Mouse (Mus musculus) E14TG2a.4 (cell line): ENCODE data around the gene H2-Eb1.

Source experiments
- H3K27me3 ChIP-seq: 2 replicates; pipeline ENCODE4 v1.6.1; 2014; ENCODE audit warnings: low read length, control low read depth; ENCODE audit not compliant: insufficient read depth
- H3K36me3 ChIP-seq: 2 replicates; pipeline ENCODE4 v1.6.1; 2014; ENCODE audit warnings: low read length, control low read depth; ENCODE audit not compliant: insufficient read depth
- H3K4me1 ChIP-seq: replicated peaks from 2 replicates; pipeline ENCODE4 v1.6.1; 2014; ENCODE audit warnings: low read depth, low read length, control low read depth
- H3K4me3 ChIP-seq: replicated peaks from 2 replicates; pipeline ENCODE4 v1.5.1; 2014; ENCODE audit warnings: mild to moderate bottlenecking, low read length
- H3K9me3 ChIP-seq: 2 replicates; pipeline ENCODE4 v1.6.1; 2014; ENCODE audit warnings: low read length, control low read depth
- CTCF ChIP-seq: conservative IDR thresholded peaks from 2 replicates; pipeline ENCODE4 v1.5.1; 2014; ENCODE audit warnings: low read length
- NANOG ChIP-seq: IDR thresholded peaks from 2 replicates; pipeline ENCODE4 v1.6.1; 2014; ENCODE audit warnings: borderline replicate concordance, low read length, mixed read lengths
- POU5F1 ChIP-seq: IDR thresholded peaks from 2 replicates; pipeline ENCODE4 v1.6.1; 2014; ENCODE audit warnings: low read length, borderline replicate concordance

H2-Eb1 gene

GRCm38 (mm10) chr17:34264452-34265351, 41.0 kb upstream of the H2-Eb1 start:
- TF ChIP-seq CTCF = no peak
- TF ChIP-seq NANOG = no peak
- no peak for TF ChIP-seq POU5F1
- H3K9me3 ChIP-seq = no peaks in the 10 kb centered on the region
- H3K4me3 ChIP-seq = peak overlapping the region; percentile 75
- peaks cover 81% of the 10 kb centered on the region for H3K27me3 ChIP-seq
- H3K4me1 ChIP-seq = peaks cover 20% of the 10 kb centered on the region
- H3K36me3 ChIP-seq = no peaks in the 10 kb centered on the region

- TF ChIP-seq POU5F1 (no peak), NANOG (no peak), CTCF (no peak)
Observed at GRCm38 (mm10) chr17:34268262-34268661, 37.4 kb upstream of the H2-Eb1 start.

GRCm38 (mm10) chr17:34268748-34269147, 36.9 kb upstream of the H2-Eb1 start:
- Histone ChIP-seq H3K27me3 (peaks cover 47% of the 10 kb centered on the region), H3K36me3 (no peaks in the 10 kb centered on the region), H3K9me3 (no peaks in the 10 kb centered on the region), H3K4me1 (peaks cover 12% of the 10 kb centered on the region), H3K4me3 (no peak overlapping the region)
- TF ChIP-seq POU5F1 (no peak), CTCF (no peak), NANOG (no peak)

More at GRCm38 (mm10) chr17:34268262-34268661, 37.4 kb upstream of the H2-Eb1 start:
- no peaks in the 10 kb centered on the region for H3K36me3 ChIP-seq
- peaks cover 52% of the 10 kb centered on the region for H3K27me3 ChIP-seq
- H3K4me3 ChIP-seq = no peak overlapping the region
- no peaks in the 10 kb centered on the region for H3K9me3 ChIP-seq
- peaks cover 17% of the 10 kb centered on the region for H3K4me1 ChIP-seq

- no peak for TF ChIP-seq CTCF
- no peak for TF ChIP-seq NANOG
- no peak for TF ChIP-seq POU5F1
Observed at GRCm38 (mm10) chr17:34269817-34270216, 35.9 kb upstream of the H2-Eb1 start.

GRCm38 (mm10) chr17:34270230-34270629, 35.4 kb upstream of the H2-Eb1 start:
- no peak for TF ChIP-seq POU5F1
- Histone ChIP-seq H3K4me3 (no peak overlapping the region), H3K4me1 (peaks cover 4% of the 10 kb centered on the region), H3K27me3 (peaks cover 32% of the 10 kb centered on the region), H3K9me3 (no peaks in the 10 kb centered on the region), H3K36me3 (no peaks in the 10 kb centered on the region)

More at GRCm38 (mm10) chr17:34269817-34270216, 35.9 kb upstream of the H2-Eb1 start:
- no peaks in the 10 kb centered on the region for H3K36me3 ChIP-seq
- H3K9me3 ChIP-seq = no peaks in the 10 kb centered on the region
- peaks cover 36% of the 10 kb centered on the region for H3K27me3 ChIP-seq
- H3K4me3 ChIP-seq = no peak overlapping the region
- H3K4me1 ChIP-seq = peaks cover 6% of the 10 kb centered on the region

GRCm38 (mm10) chr17:34270940-34271339, 34.7 kb upstream of the H2-Eb1 start:
- Histone ChIP-seq H3K36me3 (no peaks in the 10 kb centered on the region), H3K4me3 (no peak overlapping the region), H3K4me1 (no peaks in the 10 kb centered on the region), H3K9me3 (no peaks in the 10 kb centered on the region), H3K27me3 (peaks cover 28% of the 10 kb centered on the region)
- TF ChIP-seq NANOG (no peak), CTCF (no peak), POU5F1 (no peak)

- TF ChIP-seq CTCF (no peak), NANOG (no peak), POU5F1 (no peak)
- Histone ChIP-seq H3K36me3 (no peaks in the 10 kb centered on the region), H3K9me3 (no peaks in the 10 kb centered on the region)
Observed at GRCm38 (mm10) chr17:34272102-34272501, 33.6 kb upstream of the H2-Eb1 start.

GRCm38 (mm10) chr17:34280499-34281038, 25.1 kb upstream of the H2-Eb1 start:
- no peak overlapping the region for H3K4me3 ChIP-seq
- no peaks in the 10 kb centered on the region for H3K36me3 ChIP-seq
- no peak for TF ChIP-seq NANOG
- TF ChIP-seq POU5F1 = no peak
- no peak for TF ChIP-seq CTCF
- no peaks in the 10 kb centered on the region for H3K27me3 ChIP-seq
- H3K9me3 ChIP-seq = no peaks in the 10 kb centered on the region
- no peaks in the 10 kb centered on the region for H3K4me1 ChIP-seq

More at GRCm38 (mm10) chr17:34272102-34272501, 33.6 kb upstream of the H2-Eb1 start:
- no peak overlapping the region for H3K4me3 ChIP-seq
- H3K27me3 ChIP-seq = peaks cover 18% of the 10 kb centered on the region
- H3K4me1 ChIP-seq = no peaks in the 10 kb centered on the region

- Histone ChIP-seq H3K9me3 (no peaks in the 10 kb centered on the region), H3K36me3 (no peaks in the 10 kb centered on the region)
- TF ChIP-seq CTCF (no peak), NANOG (no peak), POU5F1 (no peak)
Observed at GRCm38 (mm10) chr17:34281836-34282235, 23.8 kb upstream of the H2-Eb1 start.

More at GRCm38 (mm10) chr17:34281836-34282235, 23.8 kb upstream of the H2-Eb1 start:
- Histone ChIP-seq H3K4me3 (no peak overlapping the region), H3K4me1 (no peaks in the 10 kb centered on the region), H3K27me3 (no peaks in the 10 kb centered on the region)
